Mouse (Mus musculus) ES-E14 (cell line): ENCODE data around the gene Ppm1h. TPM values are rescaled to one million over a fixed set of nuclear protein-coding genes. Genes with fewer than 3 reads are reported as not detected.

ENCODE experiments used
- DNase-seq: peaks from one replicate; pipeline ENCODE4 v3.0.0-alpha.2; 2013; ENCODE audit warnings: low read depth, low spot score
- H3K27ac ChIP-seq: 2 replicates; pipeline ENCODE4 v1.5.1; 2012; ENCODE audit warnings: low read depth, mild to moderate bottlenecking, low read length, moderate library complexity, mixed read lengths; ENCODE audit not compliant: poor library complexity, insufficient read depth, severe bottlenecking
- H3K36me3 ChIP-seq: 2 replicates; pipeline ENCODE4 v1.6.1; 2012; ENCODE audit warnings: mild to moderate bottlenecking, low read length, moderate library complexity, mixed read lengths; ENCODE audit not compliant: control insufficient read depth, poor library complexity, insufficient read depth, severe bottlenecking
- H3K4me1 ChIP-seq, 2 experiments: fragments of 150-350 bp in 1 of 2; sonication (generic) in 1 of 2; 2 replicates each; pipeline ENCODE4 v1.6.1; 2012; ENCODE audit warnings: low read length in 2 of 2, mild to moderate bottlenecking in 1 of 2, mixed read lengths in 1 of 2; ENCODE audit not compliant: control insufficient read depth in 2 of 2, insufficient read depth in 2 of 2, poor library complexity in 1 of 2
- H3K4me3 ChIP-seq, 2 experiments: fragments of 150-350 bp in 1 of 2; sonication (generic) in 1 of 2; 2 replicates each; pipeline ENCODE4 v1.5.1; 2012; ENCODE audit warnings: low read length in 2 of 2, low read depth in 1 of 2, mild to moderate bottlenecking in 1 of 2, mixed read lengths in 1 of 2; ENCODE audit not compliant: insufficient read depth in 1 of 2, poor library complexity in 1 of 2, severe bottlenecking in 1 of 2
- H3K9ac ChIP-seq: 2 replicates; pipeline ENCODE4 v1.6.1; 2012; ENCODE audit warnings: low read depth, mild to moderate bottlenecking, low read length, mixed read lengths; ENCODE audit not compliant: poor library complexity, insufficient read depth, severe bottlenecking
- H3K9me3 ChIP-seq: fragments of 150-350 bp; sonication (generic); 2 replicates; pipeline ENCODE4 v1.6.1; 2012; ENCODE audit warnings: low read depth, mild to moderate bottlenecking, low read length; ENCODE audit not compliant: control insufficient read depth, insufficient read depth
- CHD2 ChIP-seq: IDR thresholded peaks from 2 replicates; pipeline ENCODE4 v1.6.1; 2014; ENCODE audit warnings: mild to moderate bottlenecking, low read depth, low read length, inconsistent platforms
- HCFC1 ChIP-seq: IDR thresholded peaks from 2 replicates; pipeline ENCODE4 v1.6.1; 2012; ENCODE audit warnings: low read length, inconsistent platforms, borderline replicate concordance; ENCODE audit not compliant: insufficient read depth
- MAFK ChIP-seq: IDR thresholded peaks from 2 replicates; pipeline ENCODE4 v1.6.1; 2014; ENCODE audit warnings: mild to moderate bottlenecking, low read depth, low read length, inconsistent platforms; ENCODE audit not compliant: insufficient read depth
- ZC3H11A ChIP-seq: IDR thresholded peaks from 2 replicates; pipeline ENCODE4 v1.6.1; 2012; ENCODE audit warnings: low read depth, mild to moderate bottlenecking, inconsistent platforms, low read length, borderline replicate concordance
- ZNF384 ChIP-seq: IDR thresholded peaks from 2 replicates; pipeline ENCODE4 v1.6.1; 2012; ENCODE audit warnings: low read depth, low read length, inconsistent platforms
- in situ Hi-C, 2 experiments: fragments of 600-800 bp; cut with MboI; formaldehyde crosslinking; loops; one replicate each; pipeline ENCODE4 v1.15.1; 2025; ENCODE audit warnings: low sequenced_read_pairs in 2 of 2, inconsistent platforms in 1 of 2; ENCODE audit not compliant: unreplicated experiment in 2 of 2
- total RNA-seq: library from RNA; depleted of rRNA; stranded (reverse); fragments of 300-350 nt; gene quantifications from 2 replicates; pipeline ENCODE4 v1.2.3, GENCODE M21; 2012

Gene Ppm1h
- total RNA-seq, 1 experiment: 4.5 TPM

GRCm38 (mm10) chr10:122856040-122856764 is 177.6 kb downstream of the Ppm1h start:
- H3K36me3 ChIP-seq: no peaks in the 10 kb centered on the region
- TF ChIP-seq HCFC1: no peak
- no peak for TF ChIP-seq ZNF384
- TF ChIP-seq ZC3H11A: no peak
- no peak for TF ChIP-seq MAFK
- TF ChIP-seq CHD2: no peak
- no peak for DNase-seq
- no peak overlapping the region for H3K9ac ChIP-seq
- in situ Hi-C loops: no loop called here
- H3K4me1 ChIP-seq: no peaks in the 10 kb centered on the region
- H3K27ac ChIP-seq: no peak overlapping the region
- no peak overlapping the region for H3K4me3 ChIP-seq
- no peaks in the 10 kb centered on the region for H3K9me3 ChIP-seq

- DNase-seq: no peak
- no peaks in the 10 kb centered on the region for H3K4me1 ChIP-seq
- H3K9ac ChIP-seq: no peak overlapping the region
- TF ChIP-seq ZC3H11A (no peak), CHD2 (no peak), ZNF384 (no peak), MAFK (no peak), HCFC1 (no peak)
- no peaks in the 10 kb centered on the region for H3K36me3 ChIP-seq
- no peak overlapping the region for H3K27ac ChIP-seq
- no peak overlapping the region for H3K4me3 ChIP-seq
- no peaks in the 10 kb centered on the region for H3K9me3 ChIP-seq
- in situ Hi-C loops: no loop called here
Measured at GRCm38 (mm10) chr10:122857155-122857554, 178.6 kb downstream of the Ppm1h start.

- no peak overlapping the region for H3K4me3 ChIP-seq
- H3K9ac ChIP-seq: no peak overlapping the region
- H3K9me3 ChIP-seq: no peaks in the 10 kb centered on the region
- DNase-seq: no peak
- no peaks in the 10 kb centered on the region for H3K36me3 ChIP-seq
- TF ChIP-seq CHD2 (no peak), ZC3H11A (no peak), HCFC1 (no peak), MAFK (no peak), ZNF384 (no peak)
- in situ Hi-C loops: no loop called here
- H3K4me1 ChIP-seq: peaks cover 0 to 2% of the 10 kb centered on the region in 2 experiments; a peak in 2 of 4 replicates
- H3K27ac ChIP-seq: no peak overlapping the region
Measured at GRCm38 (mm10) chr10:122858904-122859641, 180.5 kb downstream of the Ppm1h start.

GRCm38 (mm10) chr10:122859642-122859997 is 181.1 kb downstream of the Ppm1h start:
- Histone ChIP-seq H3K9me3 (no peaks in the 10 kb centered on the region), H3K9ac (no peak overlapping the region), H3K27ac (no peak overlapping the region), H3K4me1 (peaks cover 0 to 2% of the 10 kb centered on the region in 2 experiments; a peak in 2 of 4 replicates), H3K36me3 (no peaks in the 10 kb centered on the region), H3K4me3 (no peak overlapping the region)
- DNase-seq: no peak
- TF ChIP-seq ZNF384: no peak
- no peak for TF ChIP-seq CHD2
- no peak for TF ChIP-seq HCFC1
- no peak for TF ChIP-seq ZC3H11A
- TF ChIP-seq MAFK: no peak
- in situ Hi-C loops: no loop called here

GRCm38 (mm10) chr10:122860076-122860475 is 181.5 kb downstream of the Ppm1h start:
- Histone ChIP-seq H3K4me3 (no peak overlapping the region), H3K4me1 (peaks cover 0 to 2% of the 10 kb centered on the region in 2 experiments; a peak in 2 of 4 replicates), H3K36me3 (no peaks in the 10 kb centered on the region), H3K9me3 (no peaks in the 10 kb centered on the region), H3K9ac (no peak overlapping the region), H3K27ac (no peak overlapping the region)
- no peak for TF ChIP-seq HCFC1
- TF ChIP-seq MAFK: no peak
- TF ChIP-seq ZNF384: no peak
- TF ChIP-seq CHD2: no peak
- TF ChIP-seq ZC3H11A: no peak
- in situ Hi-C loops: no loop called here
- DNase-seq: no peak
